Mouse (Mus musculus) midbrain, embryonic 16.5 days (tissue): ENCODE data around the gene Lypla2. TPM values are rescaled to one million over a fixed set of nuclear protein-coding genes. Genes with fewer than 3 reads are reported as not detected.

ENCODE experiments used
- ATAC-seq: fragments of 200-750 bp; cut with Nextera tagmentation; 2 replicates; pipeline ENCODE4 v1.8.0; 2017; ENCODE audit warnings: moderate TSS enrichment
- H3K27ac ChIP-seq: fragments of 300-500 bp; sonication (generic); 2 replicates; pipeline ENCODE4 v1.5.1; 2014; ENCODE audit warnings: mild to moderate bottlenecking, low read length, mixed read lengths
- H3K27me3 ChIP-seq: fragments of 300-500 bp; sonication (generic); 2 replicates; pipeline ENCODE4 v1.6.1; 2014; ENCODE audit warnings: low read depth, low read length, mixed read lengths; ENCODE audit not compliant: control insufficient read depth, insufficient read depth
- H3K36me3 ChIP-seq: fragments of 300-500 bp; sonication (generic); 2 replicates; pipeline ENCODE4 v1.6.1; 2014; ENCODE audit warnings: mild to moderate bottlenecking, low read length, moderate library complexity, mixed read lengths; ENCODE audit not compliant: control insufficient read depth, insufficient read depth
- H3K4me1 ChIP-seq: fragments of 300-500 bp; sonication (generic); 2 replicates; pipeline ENCODE4 v1.6.1; 2014; ENCODE audit warnings: mild to moderate bottlenecking, low read length, mixed read lengths; ENCODE audit not compliant: control insufficient read depth, insufficient read depth
- H3K4me2 ChIP-seq: fragments of 300-500 bp; sonication (generic); 2 replicates; pipeline ENCODE4 v1.6.1; 2014; ENCODE audit warnings: mild to moderate bottlenecking, low read length, mixed read lengths
- H3K4me3 ChIP-seq: fragments of 300-500 bp; sonication (generic); 2 replicates; pipeline ENCODE4 v1.5.1; 2014; ENCODE audit warnings: low read depth, mild to moderate bottlenecking, low read length, moderate library complexity, mixed read lengths
- H3K9ac ChIP-seq: fragments of 300-500 bp; sonication (generic); 2 replicates; pipeline ENCODE4 v1.6.1; 2014; ENCODE audit warnings: low read depth, low read length, mixed read lengths
- H3K9me3 ChIP-seq: fragments of 300-500 bp; sonication (generic); replicated peaks from 2 replicates; pipeline ENCODE4 v1.6.1; 2014; ENCODE audit warnings: mild to moderate bottlenecking, low read length, mixed read lengths; ENCODE audit not compliant: control insufficient read depth, poor library complexity, severe bottlenecking
- WGBS: fragments of 180-500 bp; shearing (Covaris S2); extraction: QIAGEN DNeasy Blood & Tissue Kit; methylation state at CpG from one replicate; pipeline ENCODE4 v1.1.7; 2014; 5-methylcytosine and 5-hydroxymethylcytosine counted together
- polyA plus RNA-seq: library from polyadenylated mRNA; unstranded; fragments of >200 nt; fragmentation: Nextera tagmentation; extraction: Ambion mirVana; gene quantifications from 2 replicates; pipeline ENCODE4 v1.2.1, GENCODE M21; 2015

The Lypla2 gene
- polyA plus RNA-seq, 1 experiment from 2014 or later = 230 TPM

DNA sequence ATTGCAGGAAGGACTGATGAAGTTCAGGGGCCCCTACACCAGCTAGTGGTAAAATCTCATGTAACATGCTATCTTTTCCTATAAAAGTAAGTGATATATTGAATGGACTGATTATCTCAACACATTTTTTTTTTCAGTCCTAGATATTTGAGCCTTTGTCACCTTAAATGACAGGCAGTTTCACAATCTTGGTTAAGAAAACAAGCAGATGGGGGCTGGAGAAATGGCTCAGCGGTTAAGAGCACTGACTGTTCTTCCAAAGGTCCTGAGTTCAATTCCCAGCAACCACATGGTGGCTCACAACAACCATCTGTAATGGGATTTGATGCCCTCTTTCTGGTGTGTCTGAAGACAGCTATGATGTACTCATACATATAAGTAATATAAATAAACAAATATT lies 50.2 kb downstream of the Lypla2 start:
- Histone ChIP-seq H3K27ac (no peak overlapping the region), H3K4me3 (no peak overlapping the region), H3K4me2 (peak overlapping the region; percentile 91), H3K9me3 (no peaks in the 10 kb centered on the region), H3K4me1 (peaks cover 8% of the 10 kb centered on the region), H3K36me3 (peaks cover 5% of the 10 kb centered on the region; the same call in 1 of the 2 replicates), H3K9ac (no peak overlapping the region), H3K27me3 (no peaks in the 10 kb centered on the region)
- 97% methylated on average over 1 of the region's 1 CpGs for WGBS
- no peak for ATAC-seq

- WGBS = 6% methylated on average over 26 of the region's 26 CpGs
- ATAC-seq = peak; percentile 21; the same call in 1 of the 2 replicates
Measured at GRCm38 (mm10) chr4:135921257-135922120, 50.9 kb downstream of the Lypla2 start.

DNA sequence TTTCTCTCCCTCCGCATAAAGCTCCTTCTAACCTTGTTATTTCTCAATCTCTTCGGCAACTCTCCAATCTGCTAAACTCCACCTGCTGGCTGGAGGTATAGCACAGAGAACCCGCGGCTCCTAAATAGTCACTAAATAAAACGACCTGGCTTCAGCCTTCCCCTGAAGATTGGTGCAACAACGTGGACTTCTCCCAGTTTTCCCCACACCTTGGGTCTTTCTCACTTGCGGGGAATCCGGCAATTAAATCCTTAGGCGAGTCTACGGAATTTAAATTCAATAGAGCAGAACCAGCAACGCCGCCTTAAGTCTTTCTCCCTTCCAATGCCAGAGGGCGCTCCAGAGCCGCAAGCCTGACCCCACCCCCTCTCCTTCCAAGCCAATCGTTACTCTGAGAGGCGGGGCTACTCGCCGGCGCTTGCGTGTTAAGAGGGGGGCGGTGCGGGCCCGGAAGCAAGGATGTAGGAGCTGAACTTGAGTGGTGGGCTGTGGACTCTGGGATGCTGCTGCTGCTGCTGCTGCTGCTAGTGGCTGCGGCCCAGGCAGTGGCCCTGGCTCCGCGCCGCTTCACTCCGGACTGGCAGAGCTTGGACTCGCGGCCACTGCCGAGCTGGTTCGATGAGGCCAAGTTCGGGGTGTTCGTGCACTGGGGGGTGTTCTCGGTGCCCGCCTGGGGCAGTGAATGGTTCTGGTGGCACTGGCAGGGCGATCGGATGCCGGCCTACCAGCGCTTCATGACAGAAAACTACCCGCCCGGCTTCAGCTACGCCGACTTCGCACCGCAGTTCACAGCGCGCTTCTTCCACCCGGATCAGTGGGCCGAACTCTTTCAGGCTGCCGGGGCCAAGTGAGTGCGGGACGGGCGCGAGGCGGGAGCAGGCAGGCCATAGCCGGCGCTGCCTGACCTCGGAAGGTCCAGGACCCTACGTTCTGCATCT lies 51.9 kb downstream of the Lypla2 start, which contains the start of gene Fuca1:
Fuca1 (plus strand) TSS at position 432 of the 938 bp plus-strand sequence.
- H3K4me1 ChIP-seq = peaks cover 8% of the 10 kb centered on the region
- H3K27me3 ChIP-seq = no peaks in the 10 kb centered on the region
- 1% methylated on average over 58 of the region's 60 CpGs for WGBS
- H3K27ac ChIP-seq = peak within 1 kb of the TSS; percentile 76
- H3K36me3 ChIP-seq = peaks cover 1% of the 10 kb centered on the region; the same call in 1 of the 2 replicates
- H3K4me2 ChIP-seq = peak within 1 kb of the TSS; percentile 91
- ATAC-seq = peak; percentile 97
- H3K9me3 ChIP-seq = no peaks in the 10 kb centered on the region
- peak within 1 kb of the TSS; percentile 57 for H3K4me3 ChIP-seq
- peak within 1 kb of the TSS; percentile 74 for H3K9ac ChIP-seq

More at GRCm38 (mm10) chr4:135921257-135922120, 50.9 kb downstream of the Lypla2 start:
- Histone ChIP-seq H3K27ac (peak overlapping the region; percentile 76), H3K9ac (peak overlapping the region; percentile 74), H3K36me3 (peaks cover 5% of the 10 kb centered on the region; the same call in 1 of the 2 replicates), H3K9me3 (no peaks in the 10 kb centered on the region), H3K4me3 (peak overlapping the region; percentile 57), H3K4me2 (peak overlapping the region; percentile 91), H3K4me1 (peaks cover 8% of the 10 kb centered on the region), H3K27me3 (no peaks in the 10 kb centered on the region)

DNA sequence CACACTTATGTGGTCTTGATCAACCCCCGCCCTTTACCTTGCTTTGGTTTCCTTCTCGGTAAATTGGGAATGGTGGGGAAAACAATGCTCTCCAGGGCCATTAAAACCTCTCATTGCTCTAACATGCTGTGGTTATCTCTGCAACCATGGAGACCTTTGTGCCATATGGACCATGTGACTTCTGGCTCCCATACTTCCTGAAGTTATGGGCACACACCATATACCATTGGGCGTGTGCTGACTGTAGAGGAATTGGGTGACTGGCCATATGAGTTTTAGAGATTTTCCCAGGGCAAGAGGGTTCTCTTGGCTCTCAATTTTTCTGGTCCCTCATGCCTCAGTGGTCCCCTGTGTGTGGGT lies 53.2 kb downstream of the Lypla2 start:
- no peak overlapping the region for H3K27ac ChIP-seq
- no peaks in the 10 kb centered on the region; the same call in 1 of the 2 replicates for H3K36me3 ChIP-seq
- no peak for ATAC-seq
- no peak overlapping the region for H3K4me2 ChIP-seq
- peaks cover 8% of the 10 kb centered on the region for H3K4me1 ChIP-seq
- WGBS = 93% methylated on average over 3 of the region's 3 CpGs
- H3K9ac ChIP-seq = no peak overlapping the region
- no peak overlapping the region for H3K4me3 ChIP-seq
- H3K9me3 ChIP-seq = no peaks in the 10 kb centered on the region
- H3K27me3 ChIP-seq = no peaks in the 10 kb centered on the region

GRCm38 (mm10) chr4:135918635-135919279 lies 53.7 kb downstream of the Lypla2 start:
- Histone ChIP-seq H3K4me2 (no peak overlapping the region), H3K9ac (no peak overlapping the region), H3K27me3 (no peaks in the 10 kb centered on the region), H3K9me3 (no peaks in the 10 kb centered on the region), H3K27ac (no peak overlapping the region), H3K36me3 (no peaks in the 10 kb centered on the region; the same call in 1 of the 2 replicates), H3K4me3 (no peak overlapping the region), H3K4me1 (peaks cover 8% of the 10 kb centered on the region)
- WGBS = 91% methylated on average over 13 of the region's 13 CpGs
- ATAC-seq = no peak

Other genes starting within 250 kb of the Lypla2 start
- gene Il22ra1, start 244.5 kb downstream of the Lypla2 start, polyA plus RNA-seq = not detected in 2 replicates
- gene Myom3, start 212.9 kb downstream of the Lypla2 start, polyA plus RNA-seq = 0.45 and 0.57 TPM in 2 replicates
- 190 and 211 TPM in 2 replicates for gene Srsf10, start 116.9 kb downstream of the Lypla2 start, polyA plus RNA-seq
- gene Pnrc2, start 98.8 kb downstream of the Lypla2 start, polyA plus RNA-seq = 94.2 and 97.5 TPM in 2 replicates
- gene Cnr2, start 77.2 kb downstream of the Lypla2 start, polyA plus RNA-seq = 0.06 and 0.14 TPM in 2 replicates
- gene Fuca1, start 51.9 kb downstream of the Lypla2 start, polyA plus RNA-seq = 66.0 and 70.1 TPM in 2 replicates
- gene Hmgcl, start 26.2 kb downstream of the Lypla2 start, polyA plus RNA-seq = 59.3 and 68.6 TPM in 2 replicates
- gene Gale, start 8.9 kb downstream of the Lypla2 start, polyA plus RNA-seq = 41.2 and 47.7 TPM in 2 replicates
- 68.3 and 72.0 TPM in 2 replicates for gene Pithd1, start 14.6 kb upstream of the Lypla2 start, polyA plus RNA-seq
- gene Eloa, start 49.1 kb upstream of the Lypla2 start, polyA plus RNA-seq = 26.7 and 28.7 TPM in 2 replicates
- gene Rpl11, start 80.8 kb upstream of the Lypla2 start, polyA plus RNA-seq = 245 and 251 TPM in 2 replicates
- gene Id3, start 170.9 kb upstream of the Lypla2 start, polyA plus RNA-seq = 110 and 114 TPM in 2 replicates
- 1.4 and 1.6 TPM in 2 replicates for gene E2f2, start 199.8 kb upstream of the Lypla2 start, polyA plus RNA-seq
- gene Asap3, start 233.7 kb upstream of the Lypla2 start, polyA plus RNA-seq = 4.5 and 5.1 TPM in 2 replicates